Mouse (Mus musculus) forebrain, embryonic 15.5 days (tissue): ENCODE data around the gene Irx5. TPM values are rescaled to one million over a fixed set of nuclear protein-coding genes. Genes with fewer than 3 reads are reported as not detected.

Experiments
- ATAC-seq: fragments of 200-750 bp; cut with Nextera tagmentation; replicated peaks from 2 replicates; pipeline ENCODE4 v1.8.0; 2017; ENCODE audit warnings: mild to moderate bottlenecking, moderate TSS enrichment, moderate library complexity
- H3K27ac ChIP-seq: fragments of 300-500 bp; sonication (generic); replicated peaks from 2 replicates; pipeline ENCODE4 v1.5.1; 2015; ENCODE audit warnings: mild to moderate bottlenecking, inconsistent platforms
- H3K27me3 ChIP-seq: fragments of 300-500 bp; sonication (generic); 2 replicates; pipeline ENCODE4 v1.6.1; 2015; ENCODE audit warnings: inconsistent platforms
- H3K36me3 ChIP-seq: fragments of 300-500 bp; sonication (generic); 2 replicates; pipeline ENCODE4 v1.6.1; 2015; ENCODE audit warnings: mild to moderate bottlenecking, inconsistent platforms
- H3K4me1 ChIP-seq: fragments of 300-500 bp; sonication (generic); 2 replicates; pipeline ENCODE4 v1.6.1; 2015; ENCODE audit warnings: inconsistent platforms
- H3K4me2 ChIP-seq: fragments of 300-500 bp; sonication (generic); replicated peaks from 2 replicates; pipeline ENCODE4 v1.6.1; 2015; ENCODE audit warnings: mild to moderate bottlenecking, inconsistent platforms
- H3K4me3 ChIP-seq: fragments of 300-500 bp; sonication (generic); 2 replicates; pipeline ENCODE4 v1.5.1; 2015; ENCODE audit warnings: mild to moderate bottlenecking, inconsistent platforms
- H3K9ac ChIP-seq: fragments of 300-500 bp; sonication (generic); replicated peaks from 2 replicates; pipeline ENCODE4 v1.6.1; 2015; ENCODE audit warnings: mild to moderate bottlenecking, inconsistent platforms
- H3K9me3 ChIP-seq: fragments of 300-500 bp; sonication (generic); 2 replicates; pipeline ENCODE4 v1.6.1; 2016; ENCODE audit warnings: inconsistent platforms
- WGBS: fragments of 180-500 bp; shearing (Covaris S2); methylation state at CpG from one replicate; pipeline ENCODE4 v1.1.7; 2015; ENCODE audit warnings: mixed read lengths; 5-methylcytosine and 5-hydroxymethylcytosine counted together
- polyA plus RNA-seq: library from polyadenylated mRNA; unstranded; fragments of >200 nt; fragmentation: Nextera tagmentation; extraction: Ambion mirVana; gene quantifications from 2 replicates; pipeline ENCODE4 v1.2.1, GENCODE M21; 2015

Gene Irx5
- polyA plus RNA-seq, 1 experiment from 2014 or later = 0.85 TPM

DNA sequence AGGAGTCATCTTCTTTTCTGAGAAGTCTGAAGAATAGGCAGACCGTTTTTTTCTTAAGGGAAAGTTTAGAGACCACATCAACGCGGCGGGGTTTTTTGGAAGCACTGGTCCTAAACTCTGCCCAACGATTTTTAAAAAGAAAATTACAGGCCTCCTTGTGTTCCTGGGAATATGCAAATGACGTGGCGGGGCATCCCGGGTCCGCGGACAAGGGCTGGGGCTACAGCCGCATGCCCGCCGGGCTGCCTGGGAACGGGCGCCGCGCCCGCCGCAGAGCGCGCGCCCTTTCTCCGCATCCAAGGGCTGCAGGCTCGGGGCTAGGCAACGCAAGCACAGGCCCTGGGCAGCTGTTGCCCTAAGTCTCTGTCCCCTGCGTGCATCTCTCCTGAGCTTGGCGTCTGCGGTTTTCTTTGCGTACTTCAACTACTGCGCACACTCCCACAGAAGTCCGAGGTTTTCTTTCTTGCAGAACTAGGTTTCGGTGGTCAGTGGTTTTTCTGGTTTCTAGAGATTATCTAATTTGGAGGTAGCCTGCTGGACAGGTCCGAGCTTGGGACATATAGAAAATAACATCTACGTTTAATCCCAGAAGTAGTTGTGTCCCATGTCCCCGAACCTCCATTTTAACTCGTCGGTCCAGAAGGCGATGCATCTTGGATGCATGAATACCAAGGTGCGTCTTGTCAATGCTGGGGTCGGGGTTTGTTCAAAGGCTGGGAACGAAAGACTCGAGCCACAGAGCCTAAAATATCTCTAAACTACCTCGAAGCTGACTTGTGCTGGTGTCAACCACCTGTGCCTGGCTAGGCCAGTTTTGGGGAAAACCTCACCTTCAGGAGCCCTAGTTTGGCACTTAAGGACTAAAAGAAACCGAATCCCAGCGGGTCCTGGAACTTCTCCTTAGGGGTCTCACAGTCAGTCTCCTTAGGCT is 6.1 kb downstream of the Irx5 start:
- Histone ChIP-seq H3K4me1 (peaks cover 31% of the 10 kb centered on the region), H3K4me2 (no peak overlapping the region), H3K27ac (no peak overlapping the region), H3K9ac (no peak overlapping the region), H3K4me3 (no peak overlapping the region), H3K36me3 (no peaks in the 10 kb centered on the region), H3K27me3 (peaks cover 80% of the 10 kb centered on the region), H3K9me3 (no peaks in the 10 kb centered on the region)
- ATAC-seq = no peak
- 1% methylated on average over 45 of the region's 45 CpGs for WGBS

DNA sequence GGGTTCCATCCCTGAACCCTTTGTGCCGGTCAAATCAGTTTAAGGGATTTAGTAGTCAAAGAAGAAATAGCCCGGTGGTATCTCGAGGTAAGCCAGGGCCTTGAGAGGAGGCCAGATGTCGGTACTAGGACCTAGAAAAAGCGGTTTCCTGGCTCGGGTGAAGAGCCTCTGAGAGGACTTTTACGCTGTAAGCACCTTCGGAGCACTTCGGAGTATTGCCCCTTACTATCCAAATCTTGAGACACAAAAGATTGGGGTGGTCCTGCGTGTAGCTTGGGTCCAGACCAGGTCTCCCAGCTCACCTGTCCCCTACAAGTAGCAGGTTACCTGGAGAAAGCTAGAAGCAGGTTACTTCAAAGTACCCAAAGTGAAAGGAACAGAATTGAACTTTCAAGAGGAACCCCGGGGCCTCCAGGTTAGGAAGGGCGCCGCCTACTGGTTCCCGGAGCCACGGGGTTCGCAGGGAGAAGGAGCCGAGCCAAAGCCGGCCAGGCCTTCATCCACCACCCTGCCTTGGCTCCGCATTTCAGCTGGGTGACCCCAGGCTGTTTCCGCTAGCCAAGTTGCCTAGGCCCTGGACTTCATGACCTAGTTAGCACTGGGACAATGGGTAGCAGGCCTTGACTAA is 6.8 kb downstream of the Irx5 start:
- H3K27ac ChIP-seq = no peak overlapping the region
- no peaks in the 10 kb centered on the region for H3K36me3 ChIP-seq
- H3K4me1 ChIP-seq = peaks cover 28% of the 10 kb centered on the region
- peaks cover 85% of the 10 kb centered on the region for H3K27me3 ChIP-seq
- no peak for ATAC-seq
- H3K4me2 ChIP-seq = no peak overlapping the region
- no peaks in the 10 kb centered on the region for H3K9me3 ChIP-seq
- H3K4me3 ChIP-seq = no peak overlapping the region
- WGBS = 4% methylated on average over 20 of the region's 20 CpGs
- H3K9ac ChIP-seq = no peak overlapping the region

DNA sequence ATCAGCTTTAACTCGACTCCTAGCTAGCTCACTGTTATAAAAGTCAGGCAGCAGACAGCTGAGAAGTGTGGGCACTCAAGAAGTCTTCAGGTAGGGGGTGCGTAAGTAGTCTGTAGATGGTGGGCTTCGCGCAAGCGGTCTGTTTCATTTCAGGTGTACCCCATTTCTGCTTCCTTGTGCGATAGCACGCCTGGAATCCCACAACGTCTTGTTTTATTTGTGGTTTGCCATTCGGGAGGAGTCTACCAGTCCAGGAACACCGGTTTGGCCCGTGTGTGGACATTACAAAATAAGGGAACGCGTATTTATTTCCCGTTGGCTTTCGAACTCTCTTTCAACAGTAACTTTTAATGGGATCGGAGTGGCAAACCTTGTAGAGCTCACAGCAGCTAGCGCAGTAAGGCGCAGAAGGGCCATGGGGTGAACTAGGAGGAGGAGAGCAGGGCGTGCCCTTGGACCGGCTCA is 7.4 kb downstream of the Irx5 start:
- H3K9ac ChIP-seq = no peak overlapping the region
- H3K4me2 ChIP-seq = no peak overlapping the region
- ATAC-seq = no peak
- peaks cover 87% of the 10 kb centered on the region for H3K27me3 ChIP-seq
- H3K36me3 ChIP-seq = no peaks in the 10 kb centered on the region
- peaks cover 26% of the 10 kb centered on the region for H3K4me1 ChIP-seq
- WGBS = 7% methylated on average over 20 of the region's 20 CpGs
- H3K27ac ChIP-seq = no peak overlapping the region
- H3K4me3 ChIP-seq = no peak overlapping the region
- H3K9me3 ChIP-seq = no peaks in the 10 kb centered on the region

DNA sequence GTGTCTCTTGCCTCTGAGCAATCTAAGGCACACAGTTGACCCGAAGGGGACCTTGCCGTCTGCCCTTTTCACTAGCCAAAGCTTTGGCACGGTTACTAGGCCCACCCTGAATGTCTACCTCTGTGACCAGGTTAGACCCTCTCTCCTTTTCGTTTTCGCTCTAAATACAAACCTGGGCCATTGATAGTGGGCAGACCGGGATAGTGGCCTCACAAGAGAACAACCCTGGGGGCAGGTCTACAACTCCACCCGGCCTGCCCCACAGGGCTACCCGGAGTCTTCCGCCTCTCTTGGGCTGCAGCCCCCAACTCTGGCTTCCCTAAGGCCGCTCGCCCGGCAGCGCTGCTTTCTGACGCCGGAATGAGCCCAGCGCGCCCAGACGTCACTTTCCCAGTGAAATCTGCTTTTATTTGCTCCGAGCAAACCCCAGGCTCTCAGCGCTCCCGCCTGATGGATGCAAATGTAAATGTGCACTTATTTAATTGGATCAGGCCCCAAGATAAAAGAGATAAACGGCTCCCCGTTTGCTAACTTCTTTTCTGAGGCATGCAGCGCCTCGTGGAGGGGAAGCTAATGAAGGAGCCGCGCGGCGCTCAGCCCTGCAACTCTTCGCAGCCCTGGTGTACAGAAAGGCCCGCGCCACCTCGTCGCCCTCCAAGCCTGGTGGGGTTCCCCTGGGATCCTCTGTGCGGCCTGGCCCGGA is 8.0 kb downstream of the Irx5 start:
- H3K27me3 ChIP-seq = peaks cover 92% of the 10 kb centered on the region
- H3K4me1 ChIP-seq = peaks cover 20% of the 10 kb centered on the region; the same call in 1 of the 2 replicates
- no peak overlapping the region for H3K9ac ChIP-seq

DNA sequence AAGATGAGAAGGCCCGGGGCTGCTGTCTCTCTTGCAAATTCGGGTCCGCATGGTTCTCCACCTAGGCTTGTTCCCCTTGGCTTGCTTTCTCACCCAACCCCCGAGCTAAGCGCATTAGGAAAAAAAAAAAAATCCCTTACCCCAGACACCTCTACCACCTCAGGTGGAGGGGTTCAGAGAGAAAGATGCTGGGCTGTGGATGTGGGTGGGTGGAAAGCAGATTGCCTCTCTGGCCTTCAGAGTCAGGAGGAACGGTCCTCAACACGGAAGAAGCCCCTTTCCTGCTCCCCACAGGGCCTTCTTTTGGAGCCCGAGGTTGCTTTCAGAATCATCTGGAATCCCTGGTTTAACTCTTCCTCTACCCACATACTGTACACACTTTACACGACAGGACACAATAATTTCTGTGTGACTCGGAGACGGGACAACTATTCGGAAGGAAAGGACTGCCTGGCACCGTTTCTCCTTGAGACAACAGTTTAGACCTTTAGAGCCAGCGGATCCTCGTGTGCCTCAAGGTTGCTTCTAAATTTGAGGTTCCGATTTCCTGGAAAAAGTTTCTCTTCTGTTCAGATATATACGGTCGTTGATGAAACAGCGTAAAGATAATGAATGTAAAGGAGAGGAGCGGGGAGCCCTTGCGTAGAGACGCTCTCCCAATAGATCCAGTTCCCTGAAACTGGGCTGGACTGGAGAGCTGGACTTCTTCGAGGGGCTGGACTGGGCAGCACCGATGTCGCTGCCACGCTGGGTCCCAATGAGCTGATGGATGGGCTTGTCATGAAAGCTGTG is 8.7 kb downstream of the Irx5 start:
- Histone ChIP-seq H3K4me1 (peaks cover 18% of the 10 kb centered on the region; the same call in 1 of the 2 replicates), H3K27ac (no peak overlapping the region), H3K9ac (no peak overlapping the region), H3K9me3 (no peaks in the 10 kb centered on the region), H3K4me2 (no peak overlapping the region), H3K36me3 (no peaks in the 10 kb centered on the region), H3K4me3 (no peak overlapping the region), H3K27me3 (peaks cover 88% of the 10 kb centered on the region)
- WGBS = 4% methylated on average over 26 of the region's 26 CpGs
- no peak for ATAC-seq

More for the DNA sequence above, 8.0 kb downstream of the Irx5 start:
- ATAC-seq = no peak
- under 1% methylated on average over 36 of the region's 36 CpGs for WGBS
- no peaks in the 10 kb centered on the region for H3K36me3 ChIP-seq
- H3K4me2 ChIP-seq = no peak overlapping the region
- no peak overlapping the region for H3K4me3 ChIP-seq
- no peak overlapping the region for H3K27ac ChIP-seq
- no peaks in the 10 kb centered on the region for H3K9me3 ChIP-seq

DNA sequence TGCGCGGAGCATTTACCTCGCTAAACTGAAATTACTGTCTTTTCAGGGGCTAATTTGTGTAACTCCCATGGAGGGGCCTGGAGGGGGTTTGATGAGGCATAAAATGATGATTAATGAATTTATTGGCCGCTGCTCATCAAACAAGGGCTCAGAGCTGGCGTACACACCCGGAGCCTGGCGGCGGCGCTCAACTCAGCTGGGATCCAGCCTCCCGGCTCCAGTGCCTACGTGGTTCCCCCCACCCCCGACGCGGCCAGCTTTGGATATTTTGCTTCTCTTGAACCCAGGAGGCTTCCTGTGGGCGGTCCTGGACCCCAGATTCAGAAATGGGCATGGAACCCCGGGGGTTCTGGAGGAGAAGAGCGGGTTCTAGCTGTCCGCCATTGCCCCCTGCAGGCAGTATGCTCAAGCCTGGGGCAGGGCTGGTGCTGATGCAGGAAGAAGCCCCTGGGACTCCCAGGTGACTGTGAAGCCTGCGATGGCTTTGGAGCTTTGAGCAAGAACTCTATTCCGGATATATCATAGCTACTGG is 9.4 kb downstream of the Irx5 start:
- peaks cover 16% of the 10 kb centered on the region; the same call in 1 of the 2 replicates for H3K4me1 ChIP-seq
- no peak overlapping the region for H3K4me2 ChIP-seq
- H3K36me3 ChIP-seq = no peaks in the 10 kb centered on the region
- H3K27ac ChIP-seq = no peak overlapping the region
- no peak overlapping the region for H3K4me3 ChIP-seq
- ATAC-seq = peak; percentile 41; the same call in 1 of the 2 replicates
- 9% methylated on average over 20 of the region's 20 CpGs for WGBS
- H3K9me3 ChIP-seq = no peaks in the 10 kb centered on the region
- peaks cover 85% of the 10 kb centered on the region for H3K27me3 ChIP-seq
- no peak overlapping the region for H3K9ac ChIP-seq

DNA sequence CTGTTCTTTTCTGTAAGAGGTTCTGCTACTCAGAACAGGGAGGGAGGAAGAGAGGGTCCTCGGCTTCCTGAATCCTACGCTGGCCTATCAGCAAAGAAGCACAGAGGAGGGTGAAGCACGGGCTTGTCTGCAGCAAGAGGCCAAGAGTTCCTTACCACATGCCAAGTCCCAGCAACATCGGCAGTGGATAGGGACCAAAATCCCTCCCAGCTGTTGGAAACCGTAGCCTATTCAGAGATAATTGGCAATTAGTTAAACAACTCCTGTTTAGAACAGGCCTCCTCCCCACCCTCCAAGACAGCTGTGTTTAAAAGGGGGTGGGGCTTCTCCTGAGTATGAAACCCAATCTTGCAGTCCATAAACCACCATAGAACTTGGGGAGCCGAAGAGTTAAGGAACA is 22.1 kb downstream of the Irx5 start:
- Histone ChIP-seq H3K4me2 (no peak overlapping the region), H3K9me3 (no peaks in the 10 kb centered on the region), H3K9ac (no peak overlapping the region), H3K27ac (no peak overlapping the region), H3K4me1 (0 out of 2 replicates have a peak, but pooled peaks cover 2% of the 10 kb centered on the region), H3K4me3 (no peak overlapping the region), H3K36me3 (no peaks in the 10 kb centered on the region), H3K27me3 (peaks cover 16% of the 10 kb centered on the region)
- ATAC-seq = no peak
- WGBS = 17% methylated on average over 6 of the region's 6 CpGs

DNA sequence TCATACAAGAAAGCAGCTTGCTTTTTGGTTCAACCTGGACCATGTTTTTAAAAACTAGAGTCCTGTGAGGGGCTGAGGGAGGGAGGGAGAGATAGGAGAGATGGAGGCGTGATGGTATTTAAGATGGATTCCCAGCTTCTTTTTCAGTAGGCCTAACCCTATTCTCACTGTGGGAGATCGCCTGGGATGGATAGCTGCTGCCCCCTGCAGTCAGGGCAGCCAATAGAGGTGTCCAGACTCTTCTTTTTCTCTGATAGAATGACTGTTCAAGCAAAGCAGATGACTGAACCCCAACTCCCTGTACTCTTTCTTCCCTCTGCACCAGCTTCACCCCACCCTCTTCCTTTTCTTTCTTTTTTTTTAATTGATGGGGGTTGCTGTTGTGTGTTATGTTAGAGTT is 23.1 kb downstream of the Irx5 start:
- Histone ChIP-seq H3K4me1 (0 out of 2 replicates have a peak, but pooled peaks cover 2% of the 10 kb centered on the region), H3K4me3 (no peak overlapping the region), H3K27me3 (peaks cover 13% of the 10 kb centered on the region), H3K4me2 (no peak overlapping the region), H3K27ac (no peak overlapping the region), H3K36me3 (no peaks in the 10 kb centered on the region), H3K9me3 (no peaks in the 10 kb centered on the region), H3K9ac (no peak overlapping the region)
- ATAC-seq = no peak
- WGBS = 57% methylated on average over 2 of the region's 2 CpGs

DNA sequence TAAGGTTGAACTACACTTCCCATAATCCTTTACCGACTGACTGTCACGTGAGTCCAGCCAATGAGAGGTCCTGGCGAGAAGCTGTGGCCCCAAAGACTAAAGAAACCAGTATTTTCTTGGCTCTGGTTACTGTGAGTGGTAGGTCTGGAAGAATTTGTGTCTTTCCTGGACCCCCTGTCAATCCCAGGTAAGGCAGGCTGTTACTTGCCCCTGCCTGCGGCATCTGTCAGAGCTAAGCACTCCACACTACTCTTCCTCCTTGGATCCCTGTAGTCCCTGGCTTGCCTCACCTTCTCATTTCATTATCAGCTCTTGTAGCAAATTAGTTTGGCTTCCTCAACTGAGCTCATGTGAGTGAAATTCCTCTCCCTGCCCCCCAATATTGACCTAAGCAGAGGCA is 30.5 kb downstream of the Irx5 start:
- WGBS = 81% methylated on average over 4 of the region's 4 CpGs
- no peak overlapping the region for H3K4me3 ChIP-seq
- no peak overlapping the region for H3K4me2 ChIP-seq
- no peaks in the 10 kb centered on the region for H3K9me3 ChIP-seq
- H3K27me3 ChIP-seq = no peaks in the 10 kb centered on the region
- no peak overlapping the region for H3K9ac ChIP-seq
- H3K27ac ChIP-seq = no peak overlapping the region
- H3K4me1 ChIP-seq = no peaks in the 10 kb centered on the region
- no peaks in the 10 kb centered on the region for H3K36me3 ChIP-seq
- ATAC-seq = no peak

DNA sequence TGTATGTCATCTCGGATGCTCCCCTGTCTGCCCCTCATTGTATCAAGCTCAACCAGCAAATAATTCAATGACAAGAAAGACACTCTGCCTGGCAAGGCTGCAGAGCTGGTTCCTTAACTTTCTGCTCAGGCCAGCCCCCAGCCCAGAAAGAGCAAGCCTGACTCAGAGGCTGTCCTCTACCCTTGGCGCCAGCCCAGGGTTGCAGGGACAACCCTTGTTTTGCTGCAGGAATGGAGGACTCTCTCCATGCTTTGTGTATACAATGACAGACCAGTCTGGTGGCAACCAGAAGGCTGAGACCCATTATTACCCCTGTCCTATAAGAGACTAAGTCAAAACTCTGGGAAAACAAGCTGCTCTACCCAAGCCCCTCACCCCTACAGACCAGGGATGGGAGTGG is 46.8 kb downstream of the Irx5 start:
- Histone ChIP-seq H3K36me3 (no peaks in the 10 kb centered on the region), H3K4me2 (no peak overlapping the region), H3K27ac (no peak overlapping the region), H3K9me3 (no peaks in the 10 kb centered on the region), H3K4me3 (no peak overlapping the region), H3K4me1 (peaks cover 9% of the 10 kb centered on the region; the same call in 1 of the 2 replicates), H3K9ac (no peak overlapping the region), H3K27me3 (no peaks in the 10 kb centered on the region)
- ATAC-seq = no peak
- WGBS = 75% methylated on average over 2 of the region's 2 CpGs

DNA sequence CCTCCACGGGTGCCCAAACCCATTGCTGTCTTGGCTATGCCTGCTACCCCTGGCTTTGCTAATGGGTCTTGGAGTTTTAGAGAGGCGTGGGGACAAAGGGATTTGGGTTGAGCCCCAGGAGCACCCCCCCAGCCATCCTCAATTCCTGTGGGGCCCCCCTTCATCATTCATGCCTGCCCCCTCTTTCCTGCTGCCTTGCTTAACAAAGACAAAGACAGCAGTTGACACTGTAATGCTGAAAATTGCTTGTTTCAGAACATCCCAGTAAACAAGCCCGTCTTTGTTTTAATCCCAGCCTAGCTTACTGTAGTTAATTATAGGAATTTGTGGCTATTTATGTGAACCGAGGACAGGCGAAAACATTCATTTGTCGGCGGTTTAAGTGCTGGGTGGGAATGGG is 50.7 kb downstream of the Irx5 start:
- no peak overlapping the region for H3K4me3 ChIP-seq
- H3K9ac ChIP-seq = no peak overlapping the region
- H3K4me1 ChIP-seq = peaks cover 9% of the 10 kb centered on the region; the same call in 1 of the 2 replicates
- H3K9me3 ChIP-seq = no peaks in the 10 kb centered on the region
- H3K36me3 ChIP-seq = no peaks in the 10 kb centered on the region
- H3K4me2 ChIP-seq = no peak overlapping the region
- H3K27ac ChIP-seq = no peak overlapping the region
- WGBS = 15% methylated on average over 7 of the region's 7 CpGs
- no peaks in the 10 kb centered on the region for H3K27me3 ChIP-seq
- peak; percentile 19; the same call in 1 of the 2 replicates for ATAC-seq
